Mouse (Mus musculus) C2C12 (cell line): Measurements from ENCODE around the gene Clip1. TPM values are rescaled to one million over a fixed set of nuclear protein-coding genes. Genes with fewer than 3 reads are reported as not detected.
A peak's percentile ranks its signal among the peaks of the same experiment; 100 is the strongest.

Experiments used
- H3K27me3 ChIP-seq: one replicate; pipeline ENCODE4 v1.6.1; 2011; ENCODE audit not compliant: control insufficient read depth, insufficient read depth, insufficient read length
- H3K36me3 ChIP-seq: one replicate; pipeline ENCODE4 v1.6.1; 2011; ENCODE audit not compliant: control insufficient read depth, insufficient read depth
- H3K4me3 ChIP-seq: one replicate; pipeline ENCODE4 v1.5.1; 2011; ENCODE audit warnings: mild to moderate bottlenecking, control low read depth; ENCODE audit not compliant: poor library complexity, insufficient read depth, severe bottlenecking
- H3K79me2 ChIP-seq: one replicate; pipeline ENCODE4 v1.6.1; 2011; ENCODE audit not compliant: control insufficient read depth, insufficient read depth
- H3K79me3 ChIP-seq: one replicate; pipeline ENCODE4 v1.6.1; 2011; ENCODE audit warnings: low read depth, control low read depth
- H3ac ChIP-seq: one replicate; pipeline ENCODE3; 2011; ENCODE audit warnings: low read depth; ENCODE audit not compliant: control insufficient read depth, insufficient read length
- CEBPB ChIP-seq: IDR thresholded peaks from one replicate; pipeline ENCODE4 v1.6.1; 2011; ENCODE audit warnings: low read depth, mild to moderate bottlenecking, control low read depth, moderate library complexity
- CTCF ChIP-seq: IDR thresholded peaks from one replicate; pipeline ENCODE4 v1.5.1; 2011; ENCODE audit not compliant: control insufficient read depth, insufficient read depth, insufficient read length
- FOSL1 ChIP-seq: IDR thresholded peaks from one replicate; pipeline ENCODE4 v1.8.0; 2011; ENCODE audit warnings: mild to moderate bottlenecking, low read length; ENCODE audit not compliant: poor library complexity, insufficient read depth, severe bottlenecking
- MAX ChIP-seq: IDR thresholded peaks from one replicate; pipeline ENCODE4 v1.6.1; 2011; ENCODE audit warnings: mild to moderate bottlenecking, control low read depth
- MYOD1 ChIP-seq: IDR thresholded peaks from one replicate; pipeline ENCODE4 v1.6.1; 2011; ENCODE audit warnings: low read depth; ENCODE audit not compliant: control insufficient read depth, insufficient read length
- MYOG ChIP-seq: IDR thresholded peaks from one replicate; pipeline ENCODE4 v1.6.1; 2011; ENCODE audit not compliant: control insufficient read depth, insufficient read length; ENCODE audit errors: extremely low read depth
- USF1 ChIP-seq: IDR thresholded peaks from one replicate; pipeline ENCODE4 v1.6.1; 2011; ENCODE audit warnings: low read depth, mild to moderate bottlenecking, control low read depth, moderate library complexity
- polyA plus RNA-seq: library from polyadenylated mRNA; unstranded; fragments of >200 nt; fragmentation: generic; extraction: Trizol; gene quantifications from one replicate; pipeline ENCODE4 v1.2.1, GENCODE M21; 2012; ENCODE audit warnings: missing spikeins

Gene Clip1
- polyA plus RNA-seq, 1 experiment, result 12.7 TPM

DNA sequence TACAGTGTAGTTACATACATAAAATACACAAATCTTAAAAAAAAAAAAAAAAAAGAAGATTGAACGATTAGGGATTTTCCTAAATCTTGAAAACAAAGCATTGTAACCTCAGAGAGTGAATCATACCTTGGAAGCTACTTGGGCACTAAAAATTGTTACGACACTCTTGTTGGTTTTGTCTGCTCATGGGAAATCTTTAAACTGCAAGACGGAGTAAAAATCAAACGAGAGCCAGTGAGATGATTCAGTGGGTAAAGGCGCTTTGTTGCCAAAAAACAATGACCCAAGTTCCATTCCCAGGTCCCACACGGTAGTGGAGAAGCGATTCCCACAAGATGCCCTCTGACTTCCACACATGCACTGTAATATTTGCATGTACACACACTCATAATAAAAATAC lies 11.8 kb upstream of the Clip1 start:
- TF ChIP-seq CEBPB, result peak; percentile 83
- no peak for TF ChIP-seq MYOG
- H3ac ChIP-seq, result no peak overlapping the region
- H3K27me3 ChIP-seq, result no peaks in the 10 kb centered on the region
- H3K79me3 ChIP-seq, result peaks cover 4% of the 10 kb centered on the region
- H3K4me3 ChIP-seq, result no peak overlapping the region
- peaks cover 16% of the 10 kb centered on the region for H3K79me2 ChIP-seq
- H3K36me3 ChIP-seq, result peaks cover 32% of the 10 kb centered on the region

DNA sequence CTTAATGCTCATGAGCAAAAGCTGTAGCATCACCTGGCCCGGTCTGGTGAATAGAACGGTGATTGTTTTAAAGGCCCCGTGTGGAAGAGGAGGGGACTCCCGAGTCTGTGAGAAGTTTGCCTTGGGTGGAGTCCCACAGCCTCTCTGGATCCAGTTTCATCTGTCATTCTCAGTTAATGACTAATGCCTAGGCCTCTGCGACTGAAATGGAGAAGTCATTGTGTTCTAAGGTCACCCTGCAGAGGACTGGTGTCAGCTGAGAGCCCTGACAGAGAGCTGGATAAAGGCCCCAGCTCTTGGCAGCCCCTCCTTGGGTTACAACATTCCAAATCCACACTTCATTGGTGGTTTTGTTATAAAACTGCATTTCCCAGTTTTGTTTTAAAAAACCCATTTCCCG lies 10.1 kb upstream of the Clip1 start:
- H3ac ChIP-seq, result no peak overlapping the region
- peaks cover 10% of the 10 kb centered on the region for H3K79me2 ChIP-seq
- TF ChIP-seq MYOD1 (no peak), FOSL1 (no peak), USF1 (no peak), CTCF (no peak), CEBPB (no peak), MAX (no peak), MYOG (no peak)
- H3K79me3 ChIP-seq, result peaks cover 4% of the 10 kb centered on the region
- no peaks in the 10 kb centered on the region for H3K27me3 ChIP-seq
- H3K36me3 ChIP-seq, result peaks cover 16% of the 10 kb centered on the region
- H3K4me3 ChIP-seq, result no peak overlapping the region

DNA sequence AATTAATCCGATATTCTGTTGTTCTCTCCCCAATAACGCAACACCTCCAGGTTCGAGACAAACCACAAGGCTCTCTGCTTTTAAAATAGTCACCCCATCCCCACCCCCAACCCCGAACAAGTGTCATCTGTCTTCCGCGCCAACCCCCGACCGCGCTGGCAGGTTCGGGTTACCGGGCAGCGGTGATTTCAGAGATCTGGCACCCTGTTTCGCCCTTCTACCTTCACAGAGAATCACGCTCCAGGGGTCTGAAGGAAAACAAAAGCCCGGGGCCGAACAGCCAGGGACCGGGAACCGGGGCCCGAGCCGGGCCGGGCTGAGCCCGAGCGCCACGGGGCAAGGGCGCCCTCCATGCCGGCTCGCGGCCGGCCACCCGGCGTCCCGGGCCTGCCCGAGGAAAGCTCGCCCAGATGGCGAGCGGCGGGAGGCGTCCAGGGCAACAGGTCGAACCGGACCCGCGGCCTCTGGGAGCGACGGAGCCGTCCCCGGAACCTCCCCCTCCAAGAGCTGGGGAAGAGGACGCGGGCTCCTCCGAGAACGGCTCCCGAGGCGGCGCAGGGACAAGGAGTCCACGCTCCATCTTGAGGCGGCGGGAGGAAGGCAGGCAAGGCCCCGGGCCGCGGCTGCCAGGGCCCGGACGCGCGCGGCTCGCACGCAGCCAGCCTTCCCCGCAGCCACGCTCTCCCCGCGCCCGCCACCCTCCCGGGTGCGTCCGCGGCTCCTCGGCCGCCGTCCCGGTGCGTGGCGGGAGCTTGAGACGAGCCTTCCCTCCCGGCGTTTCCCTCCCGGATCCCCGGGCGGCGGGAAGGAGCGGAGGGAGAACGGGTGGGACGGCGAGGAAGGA lies 819 bp downstream of the Clip1 start:
- peaks cover 32% of the 10 kb centered on the region for H3K79me3 ChIP-seq

DNA sequence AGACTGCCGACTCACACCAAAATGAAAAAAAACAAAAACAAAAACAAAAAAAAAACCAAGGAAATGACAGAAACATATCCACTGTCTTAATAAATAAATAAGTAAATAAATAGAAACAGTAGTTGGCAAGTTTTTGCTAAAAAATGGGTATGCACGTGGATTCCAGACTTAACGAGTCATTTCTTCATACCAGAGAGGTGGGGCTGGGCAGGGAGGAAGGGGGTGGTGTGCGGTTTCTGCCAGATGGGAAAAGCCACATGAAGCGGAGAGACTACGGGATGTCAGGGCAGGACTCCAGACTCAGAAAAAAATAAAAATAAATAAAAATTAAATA lies 1.4 kb downstream of the Clip1 start:
- Histone ChIP-seq H3K27me3 (no peaks in the 10 kb centered on the region), H3K4me3 (peak overlapping the region; percentile 75), H3K79me2 (peaks cover 47% of the 10 kb centered on the region), H3ac (no peak overlapping the region), H3K79me3 (peaks cover 38% of the 10 kb centered on the region), H3K36me3 (no peaks in the 10 kb centered on the region)
- TF ChIP-seq CTCF (no peak), MAX (peak; percentile 51), CEBPB (no peak), MYOD1 (no peak), MYOG (no peak)

More for the DNA sequence above, 819 bp downstream of the Clip1 start:
- no peaks in the 10 kb centered on the region for H3K27me3 ChIP-seq
- TF ChIP-seq FOSL1 (no peak), MAX (no peak), CEBPB (no peak), USF1 (no peak), MYOD1 (no peak), CTCF (no peak), MYOG (no peak)
- peaks cover 41% of the 10 kb centered on the region for H3K79me2 ChIP-seq
- H3ac ChIP-seq, result peak overlapping the region; percentile 69
- no peaks in the 10 kb centered on the region for H3K36me3 ChIP-seq
- peak overlapping the region; percentile 75 for H3K4me3 ChIP-seq

DNA sequence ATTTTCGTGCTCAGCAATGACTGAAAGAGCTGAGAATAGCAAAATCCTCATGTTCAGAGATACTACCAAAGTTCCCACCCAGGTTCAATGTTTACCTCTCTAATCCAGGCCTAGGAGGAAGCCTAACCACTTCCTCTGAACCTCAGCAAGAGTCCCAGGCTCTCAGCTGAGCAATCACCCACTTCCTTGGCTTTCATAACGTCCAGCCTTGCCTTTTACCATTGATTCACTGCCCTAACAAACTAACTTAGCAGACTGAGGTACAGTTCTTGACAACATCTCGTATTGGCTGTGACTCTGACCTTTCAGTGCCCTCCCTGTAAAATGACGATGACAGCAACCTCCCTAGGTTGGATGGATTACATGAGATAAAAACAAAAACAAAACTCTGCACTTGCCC lies 2.0 kb downstream of the Clip1 start:
- Histone ChIP-seq H3ac (no peak overlapping the region), H3K36me3 (no peaks in the 10 kb centered on the region), H3K4me3 (no peak overlapping the region), H3K27me3 (no peaks in the 10 kb centered on the region), H3K79me2 (peaks cover 54% of the 10 kb centered on the region), H3K79me3 (peaks cover 40% of the 10 kb centered on the region)
- TF ChIP-seq CTCF (no peak), USF1 (no peak), CEBPB (no peak), MYOG (no peak), FOSL1 (no peak), MAX (no peak), MYOD1 (no peak)

DNA sequence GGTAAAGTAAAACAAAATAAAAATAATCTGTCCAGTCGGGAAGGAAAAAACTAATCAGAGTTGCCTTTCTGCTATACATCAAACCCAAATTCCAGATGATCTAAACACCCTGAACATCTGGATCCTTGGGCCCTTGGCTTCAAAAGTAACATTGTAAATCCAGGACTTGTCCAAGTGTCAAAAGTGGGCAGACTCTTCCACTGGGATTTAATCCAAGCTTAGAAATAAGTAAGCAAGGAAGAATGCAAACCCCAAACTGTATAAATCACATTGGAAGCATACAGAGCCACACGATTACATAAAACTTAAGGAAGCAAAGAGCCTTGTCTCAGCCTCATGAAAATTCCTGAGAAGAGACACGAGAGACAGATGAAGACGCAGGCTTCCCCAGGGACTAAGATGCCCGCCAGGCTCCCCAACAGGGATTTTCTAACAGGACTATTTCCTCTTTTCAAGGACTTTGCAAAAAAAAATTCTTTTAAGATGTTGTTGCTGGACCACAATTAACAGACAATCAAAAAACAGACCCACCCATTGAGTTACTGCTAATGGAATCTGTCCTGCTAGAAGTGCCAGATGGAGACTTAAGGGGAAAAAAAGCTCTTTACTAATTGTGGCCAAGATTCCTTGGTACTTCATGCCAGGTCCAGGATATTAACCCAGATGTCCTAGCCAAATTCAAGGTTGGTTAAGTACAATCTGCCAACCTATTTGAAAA lies 4.7 kb downstream of the Clip1 start:
- Histone ChIP-seq H3K27me3 (no peaks in the 10 kb centered on the region), H3K79me2 (peaks cover 80% of the 10 kb centered on the region), H3K79me3 (peaks cover 52% of the 10 kb centered on the region), H3K4me3 (no peak overlapping the region), H3K36me3 (no peaks in the 10 kb centered on the region), H3ac (no peak overlapping the region)
- TF ChIP-seq MAX (no peak), FOSL1 (no peak), MYOG (no peak), USF1 (no peak), MYOD1 (no peak), CTCF (no peak), CEBPB (no peak)
